Mouse (Mus musculus) forebrain, embryonic 13.5 days (tissue): ENCODE measurements around the gene Astn1. TPM values are rescaled to one million over a fixed set of nuclear protein-coding genes. Genes with fewer than 3 reads are reported as not detected.
A peak's percentile ranks its signal among the peaks of the same experiment; 100 is the strongest.

Experiments used
- ATAC-seq: fragments of 200-750 bp; cut with Nextera tagmentation; 2 replicates; pipeline ENCODE4 v1.8.0; 2017
- H3K27ac ChIP-seq: fragments of 300-500 bp; sonication (generic); 2 replicates; pipeline ENCODE4 v1.5.1; 2015; ENCODE audit warnings: inconsistent platforms, mild to moderate bottlenecking, moderate library complexity
- H3K27me3 ChIP-seq: fragments of 300-500 bp; sonication (generic); 2 replicates; pipeline ENCODE4 v1.6.1; 2015; ENCODE audit warnings: mild to moderate bottlenecking, inconsistent platforms
- H3K36me3 ChIP-seq: fragments of 300-500 bp; sonication (generic); 2 replicates; pipeline ENCODE4 v1.6.1; 2015; ENCODE audit warnings: mild to moderate bottlenecking, inconsistent platforms; ENCODE audit not compliant: poor library complexity, severe bottlenecking
- H3K4me1 ChIP-seq: fragments of 300-500 bp; sonication (generic); 2 replicates; pipeline ENCODE4 v1.6.1; 2015; ENCODE audit warnings: inconsistent platforms
- H3K4me2 ChIP-seq: fragments of 300-500 bp; sonication (generic); 2 replicates; pipeline ENCODE4 v1.6.1; 2015; ENCODE audit warnings: inconsistent platforms, mild to moderate bottlenecking, moderate library complexity
- H3K4me3 ChIP-seq: fragments of 300-500 bp; sonication (generic); 2 replicates; pipeline ENCODE4 v1.5.1; 2015; ENCODE audit warnings: mild to moderate bottlenecking, inconsistent platforms
- H3K9ac ChIP-seq: fragments of 300-500 bp; sonication (generic); 2 replicates; pipeline ENCODE4 v1.6.1; 2015; ENCODE audit warnings: mild to moderate bottlenecking, inconsistent platforms
- H3K9me3 ChIP-seq: fragments of 300-500 bp; sonication (generic); replicated peaks from 2 replicates; pipeline ENCODE4 v1.6.1; 2016; ENCODE audit warnings: inconsistent platforms
- WGBS: fragments of 180-500 bp; shearing (Covaris S2); methylation state at CpG from one replicate; pipeline ENCODE4 v1.1.7; 2015; 5-methylcytosine and 5-hydroxymethylcytosine counted together
- microRNA counts: library from miRNA; unstranded; fragments of <30 nt; microRNA quantifications from one replicate; lab custom pipeline; 2016
- microRNA-seq: library from miRNA; unstranded; fragments of <30 nt; microRNA quantifications from one replicate; pipeline ENCODE4, GENCODE M21; 2016
- polyA plus RNA-seq: library from polyadenylated mRNA; unstranded; fragments of >200 nt; fragmentation: Nextera tagmentation; extraction: Ambion mirVana; gene quantifications from 2 replicates; pipeline ENCODE4 v1.2.1, GENCODE M21; 2015

Astn1 gene
- polyA plus RNA-seq, 1 experiment from 2014 or later, result 24.7 TPM

- WGBS, result 93% methylated on average over 1 of the region's 1 CpGs
- Histone ChIP-seq H3K4me2 (no peak overlapping the region), H3K4me3 (no peak overlapping the region), H3K36me3 (no peaks in the 10 kb centered on the region), H3K27me3 (no peaks in the 10 kb centered on the region), H3K9me3 (no peaks in the 10 kb centered on the region), H3K27ac (no peak overlapping the region), H3K9ac (no peak overlapping the region), H3K4me1 (no peaks in the 10 kb centered on the region)
- ATAC-seq, result no peak
These were observed 339.3 kb downstream of the Astn1 start for GRCm38 (mm10) chr1:158701336-158701735.

GRCm38 (mm10) chr1:158713301-158714095 lies 351.4 kb downstream of the Astn1 start:
- H3K9me3 ChIP-seq, result no peaks in the 10 kb centered on the region
- no peak for ATAC-seq
- no peak overlapping the region for H3K4me3 ChIP-seq
- 43% methylated on average over 5 of the region's 5 CpGs for WGBS
- H3K36me3 ChIP-seq, result no peaks in the 10 kb centered on the region
- H3K4me2 ChIP-seq, result no peak overlapping the region
- no peak overlapping the region for H3K27ac ChIP-seq
- H3K27me3 ChIP-seq, result no peaks in the 10 kb centered on the region
- H3K9ac ChIP-seq, result no peak overlapping the region
- no peaks in the 10 kb centered on the region for H3K4me1 ChIP-seq

- Histone ChIP-seq H3K27ac (no peak overlapping the region), H3K27me3 (no peaks in the 10 kb centered on the region), H3K4me2 (no peak overlapping the region), H3K36me3 (no peaks in the 10 kb centered on the region), H3K9me3 (no peaks in the 10 kb centered on the region), H3K9ac (no peak overlapping the region), H3K4me1 (no peaks in the 10 kb centered on the region), H3K4me3 (no peak overlapping the region)
- WGBS, result 73% methylated on average over 4 of the region's 4 CpGs
- no peak for ATAC-seq
These were observed 370.9 kb downstream of the Astn1 start for GRCm38 (mm10) chr1:158732868-158733496.

- Histone ChIP-seq H3K9me3 (no peaks in the 10 kb centered on the region), H3K27me3 (no peaks in the 10 kb centered on the region), H3K4me1 (0 out of 2 replicates have a peak, but pooled peaks cover 10% of the 10 kb centered on the region), H3K36me3 (no peaks in the 10 kb centered on the region), H3K4me3 (no peak overlapping the region), H3K9ac (no peak overlapping the region), H3K4me2 (no peak overlapping the region), H3K27ac (no peak overlapping the region)
- ATAC-seq, result peak; percentile 38; the same call in 1 of the 2 replicates
- 33% methylated on average over 5 of the region's 5 CpGs for WGBS
These were observed 377.3 kb downstream of the Astn1 start for GRCm38 (mm10) chr1:158739132-158739919.

- Histone ChIP-seq H3K27ac (no peak overlapping the region), H3K9me3 (no peaks in the 10 kb centered on the region), H3K27me3 (no peaks in the 10 kb centered on the region), H3K9ac (no peak overlapping the region), H3K4me2 (no peak overlapping the region), H3K36me3 (no peaks in the 10 kb centered on the region), H3K4me1 (0 out of 2 replicates have a peak, but pooled peaks cover 10% of the 10 kb centered on the region), H3K4me3 (no peak overlapping the region)
- 81% methylated on average over 6 of the region's 6 CpGs for WGBS
- no peak for ATAC-seq
These were observed 378.2 kb downstream of the Astn1 start for GRCm38 (mm10) chr1:158740161-158740766.

- Histone ChIP-seq H3K9ac (no peak overlapping the region), H3K27me3 (no peaks in the 10 kb centered on the region), H3K27ac (no peak overlapping the region), H3K9me3 (no peaks in the 10 kb centered on the region), H3K4me3 (no peak overlapping the region), H3K4me1 (0 out of 2 replicates have a peak, but pooled peaks cover 10% of the 10 kb centered on the region), H3K4me2 (no peak overlapping the region), H3K36me3 (no peaks in the 10 kb centered on the region)
- 90% methylated on average over 5 of the region's 5 CpGs for WGBS
- no peak for ATAC-seq
These were observed 378.9 kb downstream of the Astn1 start for GRCm38 (mm10) chr1:158740949-158741348.

MicroRNAs encoded within 50 kb of the gene (microRNA counts, 519-probe panel; counts per million panel counts)
- microRNA mmu-miR-488 (lab: Ali Mortazavi, UCI), result 3,762 counts per million, percentile 74 among the panel's probes with 10 or more counts

Small RNA genes within 50 kb of the gene (microRNA-seq; reads per million reads assigned to microRNA genes)
- 178 reads per million, percentile 57 among the genes with 10 or more reads in this experiment for gene Mir488

Other genes starting within 250 kb of the Astn1 start
- 19.0 and 27.1 TPM in 2 replicates for gene Brinp2, start 5.9 kb upstream of the Astn1 start, polyA plus RNA-seq